Mouse (Mus musculus) G1E (cell line): ENCODE data around the gene Omt2a.
"Not testable (repeated sequence)": the region's sequence is repeated elsewhere in the genome, so short reads cannot be mapped to it uniquely, and the experiment has no call there.

Source experiments
- CTCF ChIP-seq: IDR thresholded peaks from 2 replicates; pipeline ENCODE4 v1.5.1; 2012; ENCODE audit warnings: low read depth, low read length, inconsistent platforms, mixed read lengths
- GATA1 ChIP-seq: IDR thresholded peaks from 2 replicates; pipeline ENCODE4 v1.6.1; 2012; ENCODE audit warnings: borderline replicate concordance, low read length, inconsistent platforms, mixed read lengths
- GATA2 ChIP-seq: IDR thresholded peaks from 2 replicates; pipeline ENCODE4 v1.6.1; 2012; ENCODE audit warnings: low read depth, low read length, inconsistent platforms, borderline replicate concordance
- POLR2AphosphoS5 ChIP-seq: IDR thresholded peaks from 2 replicates; pipeline ENCODE4 v1.6.1; 2012; ENCODE audit warnings: low read depth, low read length, inconsistent platforms; ENCODE audit not compliant: insufficient replicate concordance
- TAL1 ChIP-seq: conservative IDR thresholded peaks from 2 replicates; pipeline ENCODE4 v1.6.1; 2012; ENCODE audit warnings: low read depth, low read length, inconsistent platforms, mixed read lengths

DNA sequence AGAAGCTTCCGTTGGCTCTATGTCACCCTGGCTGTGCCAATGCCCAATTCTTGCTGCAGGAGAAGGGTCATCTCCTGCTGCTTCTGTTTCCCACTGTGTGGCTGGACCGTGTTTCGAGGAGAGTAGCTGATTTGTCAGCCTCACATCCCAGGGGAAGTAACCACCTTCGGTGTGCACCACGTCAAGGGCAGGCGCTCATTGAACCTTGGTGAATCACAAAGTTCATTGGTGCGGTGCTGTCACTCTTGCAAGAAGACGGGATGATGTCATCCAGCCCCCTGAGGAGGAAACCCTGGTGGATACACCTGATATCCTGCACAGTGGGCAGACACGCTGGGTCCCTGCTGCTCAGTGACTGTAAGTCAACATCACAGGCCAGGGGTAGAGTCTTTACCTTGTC lies 28.5 kb upstream of the Omt2a start:
- not testable (repeated sequence) for TF ChIP-seq CTCF, POLR2AphosphoS5, GATA1, TAL1, GATA2
